18 mouse cellular contexts compared by ENCODE assay signal in the genomic region with DNA sequence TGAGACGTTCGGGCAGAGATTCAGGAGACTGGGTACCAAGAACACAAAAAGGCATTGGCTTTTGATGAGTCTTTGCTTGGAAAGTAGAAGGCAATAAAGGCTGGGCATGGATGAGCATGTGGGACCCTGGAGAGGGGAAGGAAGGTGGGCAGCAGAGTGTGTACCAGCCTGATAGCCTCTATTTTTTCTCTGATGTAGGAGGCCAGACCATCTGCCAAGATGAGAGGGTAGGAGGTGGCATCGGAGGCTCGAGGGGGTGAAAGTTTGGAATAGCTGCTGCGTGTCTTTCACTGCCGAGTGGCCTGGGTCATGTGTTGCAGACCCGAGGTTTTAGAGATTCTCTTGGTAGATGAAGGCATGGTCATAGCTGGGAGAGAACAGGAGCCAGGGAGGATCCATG.
"Had no signal": no experiment of that assay in that cellular context is flagged by ENCODE, and none has a peak within 500 bp of the region (broad histone marks: within the 10 kb centered on the region; RNA-seq: fewer than 3 reads in every experiment).

No protein-coding gene starts in this region.

- DNase-seq: lung, adult 18-20 months; lung, embryonic 14.5 days; lung, postnatal 10 days; lung, postnatal 4 days; midbrain, embryonic 14.5 days; retina, postnatal 1 day; right cerebral cortex, postnatal 14 days; right cerebral cortex, postnatal 4 days; spleen, adult 18-20 months; thymus, adult 18-20 months; thymus, postnatal 14 days; thymus, postnatal 36 days had no signal

- H3K4me3 ChIP-seq: midbrain, embryonic 10.5 days; midbrain, embryonic 12.5 days; myocyte; neural tube, embryonic 13.5 days; neural tube, embryonic 15.5 days had no signal

- ATAC-seq: midbrain, embryonic 16.5 days had no signal

- H3K27ac ChIP-seq: midbrain, embryonic 10.5 days; midbrain, embryonic 12.5 days; neural tube, embryonic 13.5 days; neural tube, embryonic 15.5 days had no signal
